Mouse (Mus musculus) limb, embryonic 10.5 days (tissue): ENCODE results near the gene Fermt3. TPM values are rescaled to one million over a fixed set of nuclear protein-coding genes. Genes with fewer than 3 reads are reported as not detected.

Source experiments
- DNase-seq: peaks from one replicate; pipeline ENCODE4 v3.0.0-alpha.2; 2017; ENCODE audit warnings: low spot score
- H3K27ac ChIP-seq: fragments of 300-500 bp; sonication (generic); 2 replicates; pipeline ENCODE4 v1.5.1; 2016; ENCODE audit warnings: mild to moderate bottlenecking
- H3K27me3 ChIP-seq: fragments of 300-500 bp; sonication (generic); 2 replicates; pipeline ENCODE4 v1.6.1; 2016; ENCODE audit warnings: low read depth, mild to moderate bottlenecking; ENCODE audit not compliant: poor library complexity, severe bottlenecking
- H3K36me3 ChIP-seq: fragments of 300-500 bp; sonication (generic); 2 replicates; pipeline ENCODE4 v1.6.1; 2016; ENCODE audit warnings: mild to moderate bottlenecking, moderate library complexity
- H3K4me1 ChIP-seq: fragments of 300-500 bp; sonication (generic); 2 replicates; pipeline ENCODE4 v1.6.1; 2016
- H3K4me3 ChIP-seq: fragments of 300-500 bp; sonication (generic); 2 replicates; pipeline ENCODE4 v1.5.1; 2016; ENCODE audit warnings: mild to moderate bottlenecking, moderate library complexity
- H3K9me3 ChIP-seq: fragments of 300-500 bp; sonication (generic); replicated peaks from 2 replicates; pipeline ENCODE4 v1.6.1; 2016; ENCODE audit warnings: mild to moderate bottlenecking
- WGBS: fragments of 180-500 bp; shearing (Covaris S2); methylation state at CpG from one replicate; pipeline ENCODE4 v1.1.7; 2016; 5-methylcytosine and 5-hydroxymethylcytosine counted together
- polyA plus RNA-seq: library from polyadenylated mRNA; unstranded; fragments of >200 nt; fragmentation: Nextera tagmentation; extraction: Ambion mirVana; gene quantifications from 2 replicates; pipeline ENCODE4 v1.2.1, GENCODE M21; 2016

Gene Fermt3
- polyA plus RNA-seq, result 7.0 and 7.5 TPM in 2 replicates

- no peak within 1 kb of the TSS for H3K4me3 ChIP-seq
- no peaks in the 10 kb centered on the region for H3K27me3 ChIP-seq
- no peak within 1 kb of the TSS for H3K27ac ChIP-seq
- no peak for DNase-seq
- H3K4me1 ChIP-seq, result no peaks in the 10 kb centered on the region
- H3K36me3 ChIP-seq, result peaks cover 88% of the 10 kb centered on the region
- no peaks in the 10 kb centered on the region for H3K9me3 ChIP-seq
- 84% methylated on average over 5 of the region's 5 CpGs for WGBS
These were observed at the start of gene Fermt3 for GRCm38 (mm10) chr19:7019191-7019590. Fermt3 (minus strand) TSS chr19:7019469.

- peak overlapping the region; percentile 79; the same call in 1 of the 2 replicates for H3K27ac ChIP-seq
- DNase-seq, result peak; percentile 91
- peaks cover 77% of the 10 kb centered on the region for H3K4me1 ChIP-seq
These were observed 48.9 kb upstream of the Fermt3 start for GRCm38 (mm10) chr19:7068136-7068535.

GRCm38 (mm10) chr19:7067344-7068050 lies 48.2 kb upstream of the Fermt3 start:
- peaks cover 82% of the 10 kb centered on the region for H3K27me3 ChIP-seq
- H3K27ac ChIP-seq, result 0 out of 2 replicates have a peak overlapping the region, but pooled peaks have one; percentile 68
- DNase-seq, result no peak
- H3K9me3 ChIP-seq, result no peaks in the 10 kb centered on the region
- WGBS, result 42% methylated on average over 20 of the region's 20 CpGs
- H3K4me3 ChIP-seq, result peak overlapping the region; percentile 5; the same call in 1 of the 2 replicates
- H3K4me1 ChIP-seq, result peaks cover 71% of the 10 kb centered on the region
- no peaks in the 10 kb centered on the region; the same call in 1 of the 2 replicates for H3K36me3 ChIP-seq

More at GRCm38 (mm10) chr19:7068136-7068535, 48.9 kb upstream of the Fermt3 start:
- no peaks in the 10 kb centered on the region; the same call in 1 of the 2 replicates for H3K36me3 ChIP-seq
- peaks cover 83% of the 10 kb centered on the region for H3K27me3 ChIP-seq
- 4% methylated on average over 14 of the region's 14 CpGs for WGBS
- H3K4me3 ChIP-seq, result peak overlapping the region; percentile 5; the same call in 1 of the 2 replicates
- H3K9me3 ChIP-seq, result no peaks in the 10 kb centered on the region

GRCm38 (mm10) chr19:7066828-7067342 lies 47.6 kb upstream of the Fermt3 start:
- Histone ChIP-seq H3K4me1 (peaks cover 64% of the 10 kb centered on the region), H3K27ac (peak overlapping the region; percentile 68), H3K9me3 (no peaks in the 10 kb centered on the region), H3K4me3 (peak overlapping the region; percentile 19; the same call in 1 of the 2 replicates), H3K36me3 (no peaks in the 10 kb centered on the region; the same call in 1 of the 2 replicates), H3K27me3 (peaks cover 76% of the 10 kb centered on the region)
- 36% methylated on average over 8 of the region's 8 CpGs for WGBS
- no peak for DNase-seq

GRCm38 (mm10) chr19:7066034-7066827 lies 47.0 kb upstream of the Fermt3 start:
- peaks cover 58% of the 10 kb centered on the region for H3K4me1 ChIP-seq
- H3K9me3 ChIP-seq, result no peaks in the 10 kb centered on the region
- no peaks in the 10 kb centered on the region; the same call in 1 of the 2 replicates for H3K36me3 ChIP-seq
- DNase-seq, result no peak
- peak overlapping the region; percentile 68 for H3K27ac ChIP-seq
- H3K27me3 ChIP-seq, result peaks cover 76% of the 10 kb centered on the region
- peak overlapping the region; percentile 19; the same call in 1 of the 2 replicates for H3K4me3 ChIP-seq
- 32% methylated on average over 15 of the region's 15 CpGs for whole genome bisulfite sequencing

- Histone ChIP-seq H3K4me3 (no peak overlapping the region), H3K36me3 (no peaks in the 10 kb centered on the region; the same call in 1 of the 2 replicates), H3K27ac (no peak overlapping the region), H3K27me3 (peaks cover 79% of the 10 kb centered on the region), H3K9me3 (no peaks in the 10 kb centered on the region), H3K4me1 (peaks cover 41% of the 10 kb centered on the region)
- DNase-seq, result peak; percentile 95
- WGBS, result 2% methylated on average over 3 of the region's 3 CpGs
These were observed 45.3 kb upstream of the Fermt3 start for GRCm38 (mm10) chr19:7064571-7064970.

- peaks cover 78% of the 10 kb centered on the region for H3K27me3 ChIP-seq
- H3K9me3 ChIP-seq, result no peaks in the 10 kb centered on the region
- no peak overlapping the region for H3K27ac ChIP-seq
- no peak for DNase-seq
- H3K36me3 ChIP-seq, result no peaks in the 10 kb centered on the region; the same call in 1 of the 2 replicates
- peaks cover 32% of the 10 kb centered on the region for H3K4me1 ChIP-seq
- H3K4me3 ChIP-seq, result no peak overlapping the region
- WGBS, result 88% methylated on average over 8 of the region's 8 CpGs
These were observed 43.6 kb upstream of the Fermt3 start for GRCm38 (mm10) chr19:7062916-7063315.

- Histone ChIP-seq H3K9me3 (no peaks in the 10 kb centered on the region), H3K4me3 (no peak overlapping the region), H3K27ac (no peak overlapping the region), H3K4me1 (peaks cover 32% of the 10 kb centered on the region), H3K36me3 (no peaks in the 10 kb centered on the region; the same call in 1 of the 2 replicates), H3K27me3 (peaks cover 76% of the 10 kb centered on the region)
- DNase-seq, result no peak
- 87% methylated on average over 5 of the region's 5 CpGs for WGBS
These were observed 42.8 kb upstream of the Fermt3 start for GRCm38 (mm10) chr19:7062110-7062509.

GRCm38 (mm10) chr19:7058541-7058940 lies 39.3 kb upstream of the Fermt3 start:
- no peaks in the 10 kb centered on the region for H3K36me3 ChIP-seq
- peaks cover 75% of the 10 kb centered on the region for H3K27me3 ChIP-seq
- WGBS, result 56% methylated on average over 6 of the region's 6 CpGs
- no peaks in the 10 kb centered on the region for H3K9me3 ChIP-seq
- H3K4me1 ChIP-seq, result peaks cover 26% of the 10 kb centered on the region
- no peak for DNase-seq
- peak overlapping the region; percentile 76 for H3K4me3 ChIP-seq
- H3K27ac ChIP-seq, result no peak overlapping the region

GRCm38 (mm10) chr19:7057722-7058207 lies 38.5 kb upstream of the Fermt3 start:
- Histone ChIP-seq H3K27me3 (peaks cover 68% of the 10 kb centered on the region), H3K27ac (peak overlapping the region; percentile 81; the same call in 1 of the 2 replicates), H3K36me3 (no peaks in the 10 kb centered on the region), H3K4me1 (peaks cover 26% of the 10 kb centered on the region), H3K9me3 (no peaks in the 10 kb centered on the region), H3K4me3 (peak overlapping the region; percentile 76)
- 0% methylated on average over 15 of the region's 15 CpGs for WGBS
- DNase-seq, result peak; percentile 88

GRCm38 (mm10) chr19:7057126-7057721 lies 38.0 kb upstream of the Fermt3 start:
- no peak for DNase-seq
- Histone ChIP-seq H3K9me3 (no peaks in the 10 kb centered on the region), H3K27ac (peak overlapping the region; percentile 81), H3K36me3 (no peaks in the 10 kb centered on the region), H3K27me3 (peaks cover 66% of the 10 kb centered on the region), H3K4me1 (peaks cover 26% of the 10 kb centered on the region), H3K4me3 (peak overlapping the region; percentile 76)
- 4% methylated on average over 16 of the region's 16 CpGs for WGBS
